Mouse (Mus musculus): ENCODE measurements around the gene Fam83c. TPM values are rescaled to one million over a fixed set of nuclear protein-coding genes. Genes with fewer than 3 reads are reported as not detected.

Gene Fam83c
- polyA plus RNA-seq, 1 experiment from 2014 or later = 0.21 TPM

DNA sequence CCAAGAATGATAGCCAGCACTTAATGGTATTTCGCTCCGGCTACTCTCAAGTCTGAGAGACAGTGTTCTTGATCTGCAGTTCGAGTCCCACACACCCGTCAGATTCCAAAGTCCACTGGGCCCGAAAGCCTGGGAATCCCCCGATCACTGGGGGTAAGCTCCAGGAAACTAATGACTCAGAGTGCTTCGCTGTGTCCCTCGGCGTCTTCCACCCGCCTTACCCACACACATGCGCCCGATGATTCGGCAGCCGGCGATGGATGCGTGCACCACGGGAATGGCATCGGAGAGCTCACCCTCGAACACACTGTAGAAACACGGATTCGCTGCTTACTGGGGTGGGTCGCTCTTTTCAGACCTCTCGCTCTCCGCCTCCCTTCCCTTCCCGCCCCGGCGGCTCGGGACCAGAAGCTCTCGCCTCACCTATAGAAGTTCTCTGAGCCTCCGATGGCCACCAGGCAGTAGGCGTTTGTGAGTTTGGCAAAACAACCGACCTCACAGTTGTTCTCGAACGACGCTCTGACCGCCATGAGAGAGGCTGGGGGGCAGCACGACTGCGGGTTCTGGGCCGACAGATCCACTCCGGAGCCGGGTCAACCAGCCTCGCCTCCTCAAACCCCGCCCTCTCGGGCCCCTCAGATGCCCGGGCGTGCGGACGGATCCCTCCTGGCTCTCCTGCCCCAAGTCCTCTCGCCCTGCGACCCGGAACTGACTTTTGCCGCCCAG, 8.6 kb downstream of the Fam83c start:
- Histone ChIP-seq H3K9ac (peak overlapping the region; percentile 93), H3K4me1 (peaks cover 19% of the 10 kb centered on the region), H3K36me3 (peaks cover 28% of the 10 kb centered on the region), H3K9me3 (no peaks in the 10 kb centered on the region), H3K27ac (peak overlapping the region; percentile 86), H3K4me3 (peak overlapping the region; percentile 98), H3K4me2 (peak overlapping the region; percentile 84), H3K27me3 (no peaks in the 10 kb centered on the region)
- ATAC-seq (ENCODE audit: borderline replicate concordance, extremely low read depth, low FRiP score, low TSS enrichment) = no peak
- 1% methylated on average over 52 of the region's 52 CpGs for WGBS

DNA sequence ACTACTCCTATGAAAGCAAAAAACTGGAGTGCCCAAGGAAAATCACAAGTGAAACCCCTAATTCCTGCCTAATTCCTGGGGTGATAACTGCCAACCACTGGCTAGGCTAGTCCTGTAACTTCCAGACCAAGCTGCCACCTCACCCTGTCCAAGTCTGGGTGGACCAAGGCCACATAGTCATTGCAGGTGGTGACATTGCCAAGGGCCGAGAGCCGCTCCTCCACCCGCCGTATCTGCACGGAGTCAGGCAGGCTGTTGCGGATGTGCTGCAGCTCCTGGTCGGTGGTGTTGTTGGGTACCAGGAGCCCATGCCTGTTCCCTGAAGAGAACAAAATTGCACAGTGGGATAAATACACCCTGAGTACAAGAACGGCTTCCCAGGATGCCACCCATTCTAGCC, 10.9 kb downstream of the Fam83c start:
- Histone ChIP-seq H3K4me1 (peaks cover 24% of the 10 kb centered on the region), H3K4me2 (no peak overlapping the region), H3K9ac (no peak overlapping the region), H3K36me3 (peaks cover 40% of the 10 kb centered on the region), H3K9me3 (no peaks in the 10 kb centered on the region), H3K27me3 (no peaks in the 10 kb centered on the region), H3K27ac (no peak overlapping the region), H3K4me3 (no peak overlapping the region)
- WGBS = 92% methylated on average over 8 of the region's 8 CpGs
- ATAC-seq (ENCODE audit: borderline replicate concordance, extremely low read depth, low FRiP score, low TSS enrichment) = no peak

DNA sequence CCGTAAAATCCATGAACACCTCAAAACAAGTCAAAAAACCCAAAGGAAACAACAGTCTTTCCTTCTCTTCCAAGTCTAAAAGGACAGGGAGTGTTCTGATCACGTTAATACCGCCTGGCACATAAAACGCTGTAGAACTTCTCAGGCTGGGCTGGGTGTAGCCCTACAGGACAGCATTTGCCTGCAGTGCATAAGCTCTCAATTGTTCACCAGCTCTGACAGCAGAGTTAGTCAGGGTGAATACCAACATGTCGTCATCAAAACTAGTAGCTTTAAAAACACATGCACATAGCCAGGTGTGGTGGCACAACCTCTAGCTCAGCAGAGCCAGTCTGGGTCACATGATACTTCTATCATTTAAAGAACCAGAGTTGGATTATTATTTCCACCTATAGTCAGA, 13.9 kb downstream of the Fam83c start:
- Histone ChIP-seq H3K36me3 (peaks cover 40% of the 10 kb centered on the region), H3K9ac (no peak overlapping the region), H3K4me3 (no peak overlapping the region), H3K4me1 (peaks cover 24% of the 10 kb centered on the region), H3K9me3 (no peaks in the 10 kb centered on the region), H3K4me2 (no peak overlapping the region), H3K27me3 (no peaks in the 10 kb centered on the region), H3K27ac (no peak overlapping the region)
- 90% methylated on average over 5 of the region's 5 CpGs for WGBS
- no peak for ATAC-seq (ENCODE audit: borderline replicate concordance, extremely low read depth, low FRiP score, low TSS enrichment)

DNA sequence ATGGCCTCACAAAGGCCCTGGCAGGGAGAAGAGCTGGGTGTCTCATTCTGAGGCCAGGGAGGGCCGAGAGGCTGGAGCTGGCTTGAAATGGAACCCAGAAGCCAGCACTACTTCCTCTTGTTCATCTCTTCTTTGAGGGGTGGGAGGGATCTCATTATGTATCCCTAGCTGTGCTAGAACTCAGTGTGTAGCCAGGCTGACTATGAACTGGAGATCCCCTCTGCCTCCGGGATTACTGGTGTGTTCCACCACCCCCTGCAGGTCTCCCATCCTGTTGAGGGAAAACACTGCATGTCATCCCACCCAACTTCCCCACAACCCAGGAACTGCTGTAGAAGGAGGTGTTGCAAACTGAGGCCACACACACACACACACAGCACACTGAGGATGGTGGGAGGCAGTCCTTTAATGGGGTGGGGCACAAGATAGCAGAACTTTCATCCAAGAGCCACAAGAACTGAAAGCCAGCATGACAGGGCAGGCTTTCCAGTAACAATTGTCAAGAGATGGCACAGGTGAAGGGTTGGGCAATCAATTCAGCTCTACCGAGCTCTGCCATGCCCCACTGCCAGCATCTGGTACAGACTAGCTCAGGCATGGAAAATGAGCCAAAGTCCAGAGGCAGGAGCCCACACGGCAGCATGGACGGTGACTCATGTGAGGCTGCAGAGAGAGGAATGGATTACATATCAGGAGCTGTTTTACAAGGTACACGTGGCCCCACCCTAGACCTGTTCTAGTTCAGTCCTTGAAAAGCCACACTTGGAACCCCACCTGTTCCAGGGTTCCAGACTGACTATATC, 15.0 kb downstream of the Fam83c start:
- Histone ChIP-seq H3K4me2 (peak overlapping the region; percentile 24), H3K27me3 (no peaks in the 10 kb centered on the region), H3K27ac (peak overlapping the region; percentile 81), H3K36me3 (peaks cover 40% of the 10 kb centered on the region), H3K9me3 (no peaks in the 10 kb centered on the region), H3K4me3 (peak overlapping the region; percentile 84), H3K9ac (peak overlapping the region; percentile 75; the same call in 1 of the 2 replicates), H3K4me1 (peaks cover 15% of the 10 kb centered on the region)
- WGBS = 63% methylated on average over 6 of the region's 6 CpGs
- peak; percentile 24 for ATAC-seq (ENCODE audit: borderline replicate concordance, extremely low read depth, low FRiP score, low TSS enrichment)

DNA sequence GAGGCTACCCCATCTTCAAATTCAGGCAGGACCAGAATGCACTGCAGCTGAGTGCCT, 15.4 kb downstream of the Fam83c start, which contains the start of gene BC029722:
Gene BC029722, minus strand, starts transcription at position 35 of the 57 bp plus-strand sequence.
- peaks cover 40% of the 10 kb centered on the region for H3K36me3 ChIP-seq
- H3K27ac ChIP-seq = peak within 1 kb of the TSS; percentile 81
- H3K9me3 ChIP-seq = no peaks in the 10 kb centered on the region
- H3K27me3 ChIP-seq = no peaks in the 10 kb centered on the region
- H3K4me1 ChIP-seq = peaks cover 15% of the 10 kb centered on the region
- ATAC-seq (ENCODE audit: borderline replicate concordance, extremely low read depth, low FRiP score, low TSS enrichment) = no peak
- peak within 1 kb of the TSS; percentile 86 for H3K4me2 ChIP-seq
- peak within 1 kb of the TSS; percentile 75 for H3K9ac ChIP-seq
- peak within 1 kb of the TSS; percentile 84 for H3K4me3 ChIP-seq

DNA sequence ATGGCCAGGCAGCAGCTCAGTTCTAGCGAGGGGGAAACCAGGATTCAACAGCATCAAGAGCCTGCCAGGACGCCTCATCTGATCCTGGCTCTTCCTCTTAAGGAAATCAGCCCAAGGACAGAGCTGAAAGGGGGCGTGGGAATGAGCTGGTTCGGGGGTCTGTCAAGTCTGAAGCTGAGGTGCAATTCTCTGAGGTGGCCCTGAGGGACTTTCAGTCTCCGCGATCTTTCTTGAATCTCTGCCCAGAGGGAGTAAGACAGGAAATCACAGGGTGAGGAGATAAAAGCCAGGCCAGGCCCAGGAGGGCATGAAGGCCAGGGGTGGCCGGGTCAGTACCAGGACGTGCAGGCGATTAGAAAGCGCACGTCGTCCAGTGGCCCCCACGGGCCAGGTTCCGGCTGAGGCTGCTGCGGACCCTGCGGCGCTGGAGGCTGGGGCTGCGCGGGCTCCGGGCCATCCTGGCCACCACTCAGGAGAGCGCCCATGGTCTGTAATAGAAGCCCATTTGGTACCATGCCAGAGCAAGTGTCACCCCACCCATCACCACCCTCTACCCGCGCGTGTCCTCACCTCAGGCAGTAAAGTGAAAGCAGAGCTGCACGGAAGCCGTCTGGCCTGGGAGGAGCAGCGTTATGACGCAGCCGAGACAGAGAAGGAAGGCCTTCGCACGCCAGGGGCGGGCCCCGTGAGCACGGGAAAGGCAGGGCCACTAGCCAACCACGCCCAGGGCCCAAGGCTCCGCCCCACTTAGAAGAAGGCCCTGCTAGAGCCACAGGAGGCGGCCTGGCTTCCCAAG, 15.9 kb downstream of the Fam83c start:
- peak overlapping the region; percentile 84 for H3K4me3 ChIP-seq
- H3K27ac ChIP-seq = peak overlapping the region; percentile 81
- H3K9ac ChIP-seq = peak overlapping the region; percentile 75
- peak; percentile 96 for ATAC-seq (ENCODE audit: borderline replicate concordance, extremely low read depth, low FRiP score, low TSS enrichment)
- peak overlapping the region; percentile 86 for H3K4me2 ChIP-seq
- peaks cover 37% of the 10 kb centered on the region for H3K36me3 ChIP-seq
- H3K27me3 ChIP-seq = no peaks in the 10 kb centered on the region
- H3K4me1 ChIP-seq = peaks cover 15% of the 10 kb centered on the region
- under 1% methylated on average over 37 of the region's 37 CpGs for WGBS
- no peaks in the 10 kb centered on the region for H3K9me3 ChIP-seq

DNA sequence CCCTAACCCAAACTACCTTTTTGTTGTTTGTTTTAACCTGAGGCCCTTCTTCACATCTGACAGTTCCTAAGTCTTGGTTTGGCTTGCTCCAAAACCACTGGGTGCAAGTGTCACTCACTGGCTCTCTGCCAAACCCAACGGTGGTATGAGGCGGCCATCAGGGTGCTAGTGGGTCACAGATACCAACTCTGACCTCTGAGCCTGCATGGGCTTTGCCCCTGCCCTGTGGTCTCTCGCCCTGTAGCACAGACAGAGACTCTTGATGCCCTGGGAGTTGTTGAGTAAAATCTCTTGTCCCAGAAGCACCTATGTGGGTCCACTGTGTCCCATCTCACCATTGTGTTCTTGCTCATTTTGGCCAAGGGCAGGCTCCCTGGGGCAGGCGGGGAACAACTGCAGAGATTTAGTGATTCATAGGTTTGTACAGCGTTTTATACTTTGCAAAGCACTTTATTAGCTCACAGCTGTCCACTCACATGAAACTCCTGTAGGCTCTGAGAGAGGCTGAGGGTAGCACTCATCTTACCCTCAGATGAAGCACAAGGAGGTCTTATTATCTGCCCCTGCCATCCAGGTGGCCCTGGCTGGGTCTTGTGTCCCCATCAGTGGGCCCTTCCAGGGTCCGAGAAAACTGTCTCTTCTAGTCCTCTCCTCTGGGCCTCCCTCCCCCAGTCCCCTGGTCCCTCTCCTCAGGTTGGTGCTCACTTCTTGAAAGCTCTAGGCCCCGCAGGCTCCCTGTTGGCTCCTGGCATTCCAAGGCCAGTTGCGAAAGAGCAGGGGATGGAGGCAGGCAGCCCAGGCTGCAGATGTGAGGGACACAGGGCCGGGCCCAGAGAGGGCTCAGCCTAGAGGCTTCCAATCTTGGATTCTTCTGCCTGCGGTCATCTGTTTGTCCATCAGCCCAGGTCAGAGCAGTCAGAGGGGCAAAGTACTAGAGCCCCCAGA, 17.1 kb downstream of the Fam83c start:
- peaks cover 15% of the 10 kb centered on the region for H3K4me1 ChIP-seq
- 68% methylated on average over 10 of the region's 10 CpGs for WGBS
- H3K27ac ChIP-seq = no peak overlapping the region
- H3K9me3 ChIP-seq = no peaks in the 10 kb centered on the region
- H3K9ac ChIP-seq = no peak overlapping the region
- H3K36me3 ChIP-seq = peaks cover 26% of the 10 kb centered on the region
- peak overlapping the region; percentile 86 for H3K4me2 ChIP-seq
- peak overlapping the region; percentile 84; the same call in 1 of the 2 replicates for H3K4me3 ChIP-seq
- no peak for ATAC-seq (ENCODE audit: borderline replicate concordance, extremely low read depth, low FRiP score, low TSS enrichment)
- no peaks in the 10 kb centered on the region for H3K27me3 ChIP-seq

DNA sequence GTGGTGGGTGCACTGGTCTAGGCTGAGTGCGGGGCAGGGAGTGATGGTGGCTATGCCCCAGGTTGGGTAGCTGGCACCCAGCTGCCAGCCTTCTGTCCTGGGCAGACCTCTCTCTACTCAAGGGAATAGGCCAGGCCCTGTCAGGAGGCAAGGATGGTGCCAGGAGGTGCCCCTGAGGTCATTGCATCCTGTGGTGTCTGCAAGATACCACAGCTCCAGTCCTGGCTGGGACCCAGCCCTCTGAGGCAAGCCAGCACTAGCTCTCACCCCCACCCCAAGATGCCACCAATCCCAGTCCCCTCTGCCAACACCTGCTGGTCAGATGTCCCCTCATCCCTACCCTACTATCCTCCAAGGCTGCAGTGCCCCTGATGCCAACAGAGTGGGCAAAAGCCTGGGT, 18.5 kb downstream of the Fam83c start:
- Histone ChIP-seq H3K4me2 (no peak overlapping the region), H3K27me3 (no peaks in the 10 kb centered on the region), H3K4me1 (peaks cover 15% of the 10 kb centered on the region), H3K9me3 (no peaks in the 10 kb centered on the region), H3K9ac (no peak overlapping the region), H3K4me3 (no peak overlapping the region), H3K27ac (no peak overlapping the region), H3K36me3 (peaks cover 14% of the 10 kb centered on the region)
- ATAC-seq (ENCODE audit: borderline replicate concordance, extremely low read depth, low FRiP score, low TSS enrichment) = no peak
- 95% methylated on average over 1 of the region's 1 CpGs for WGBS

DNA sequence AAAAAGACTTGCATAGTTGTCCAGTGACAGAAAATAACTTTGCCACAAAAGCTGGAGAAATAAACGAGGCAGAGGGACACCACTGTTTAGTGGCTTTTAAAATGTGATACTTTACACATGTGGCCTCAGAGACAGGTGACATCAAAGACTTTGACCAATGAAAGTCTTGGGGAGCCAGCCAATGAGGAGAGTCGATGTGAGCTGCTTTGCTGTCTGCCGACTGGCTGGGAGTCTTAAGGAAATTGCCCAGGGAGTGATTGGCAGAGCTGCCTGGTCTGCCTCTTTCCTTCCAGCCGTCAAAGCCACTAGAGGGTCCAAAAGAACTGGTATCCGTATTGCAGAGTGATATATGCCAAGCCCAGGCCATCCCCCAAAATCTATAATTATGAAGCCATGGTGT, 19.8 kb downstream of the Fam83c start:
- Histone ChIP-seq H3K27ac (no peak overlapping the region), H3K9me3 (no peaks in the 10 kb centered on the region), H3K4me1 (peaks cover 15% of the 10 kb centered on the region), H3K4me2 (no peak overlapping the region), H3K36me3 (0 out of 2 replicates have a peak, but pooled peaks cover 2% of the 10 kb centered on the region), H3K27me3 (no peaks in the 10 kb centered on the region), H3K9ac (no peak overlapping the region), H3K4me3 (no peak overlapping the region)
- 26% methylated on average over 5 of the region's 5 CpGs for WGBS
- ATAC-seq (ENCODE audit: borderline replicate concordance, extremely low read depth, low FRiP score, low TSS enrichment) = no peak

DNA sequence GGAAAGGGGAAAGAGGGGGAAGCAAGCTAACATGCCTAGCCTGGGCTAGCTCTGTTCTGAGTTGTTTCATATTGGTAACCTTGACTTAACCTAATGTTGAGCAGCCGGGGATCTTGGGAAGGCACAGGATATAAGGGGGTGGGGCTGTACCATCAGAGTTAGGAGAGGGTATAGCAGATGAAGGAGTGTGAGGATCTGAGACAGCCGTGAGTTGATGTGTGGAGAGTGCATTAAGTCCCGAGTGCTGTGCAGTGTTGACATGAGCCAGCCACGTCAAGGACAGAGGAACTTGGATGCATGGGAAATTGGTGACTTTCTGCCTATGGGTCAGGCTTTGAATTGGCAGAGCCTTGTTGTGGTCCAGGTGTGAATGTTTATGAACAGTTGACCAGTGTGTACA, 22.0 kb downstream of the Fam83c start:
- no peak overlapping the region for H3K9ac ChIP-seq
- ATAC-seq (ENCODE audit: borderline replicate concordance, extremely low read depth, low FRiP score, low TSS enrichment) = no peak
- 59% methylated on average over 4 of the region's 4 CpGs for WGBS
- H3K4me1 ChIP-seq = peaks cover under 1% of the 10 kb centered on the region
- H3K9me3 ChIP-seq = no peaks in the 10 kb centered on the region
- H3K36me3 ChIP-seq = no peaks in the 10 kb centered on the region
- no peaks in the 10 kb centered on the region for H3K27me3 ChIP-seq
- H3K4me3 ChIP-seq = no peak overlapping the region
- no peak overlapping the region for H3K4me2 ChIP-seq
- H3K27ac ChIP-seq = no peak overlapping the region

DNA sequence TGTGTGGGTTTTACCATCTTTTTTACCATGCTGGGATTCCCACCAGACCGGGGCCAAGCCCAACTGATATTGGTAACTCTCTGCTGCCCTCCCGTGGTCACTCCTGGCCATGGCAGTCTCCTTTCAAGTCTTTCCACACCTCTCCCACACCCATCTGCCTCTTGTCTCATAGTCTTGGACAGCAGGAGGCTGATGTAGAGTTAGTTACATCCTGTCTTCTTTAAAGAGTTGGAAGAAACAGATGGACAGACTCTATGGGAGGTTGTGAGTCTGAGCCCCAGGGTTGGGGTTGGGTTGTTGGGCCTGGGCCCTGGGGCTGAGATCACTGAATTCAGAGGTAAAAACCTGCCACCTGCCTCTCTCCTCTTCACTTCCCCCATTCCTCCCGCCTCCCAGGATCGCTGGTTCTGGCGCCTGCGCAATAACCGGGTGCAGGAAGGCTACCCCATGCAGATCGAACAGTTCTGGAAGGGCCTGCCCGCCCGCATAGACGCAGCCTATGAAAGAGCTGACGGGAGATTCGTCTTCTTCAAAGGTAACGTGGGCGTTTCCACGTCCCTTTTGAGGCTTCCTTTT, 22.7 kb downstream of the Fam83c start:
- 38% methylated on average over 16 of the region's 16 CpGs for WGBS
- H3K4me1 ChIP-seq = no peaks in the 10 kb centered on the region
- no peak overlapping the region for H3K4me3 ChIP-seq
- no peaks in the 10 kb centered on the region for H3K36me3 ChIP-seq
- no peak for ATAC-seq (ENCODE audit: borderline replicate concordance, extremely low read depth, low FRiP score, low TSS enrichment)
- no peak overlapping the region for H3K27ac ChIP-seq
- H3K9ac ChIP-seq = no peak overlapping the region
- no peaks in the 10 kb centered on the region for H3K27me3 ChIP-seq
- no peaks in the 10 kb centered on the region for H3K9me3 ChIP-seq
- no peak overlapping the region for H3K4me2 ChIP-seq

Measured in lung, embryonic 15.5 days (tissue).